Mouse (Mus musculus) intestine, embryonic 15.5 days (tissue): ENCODE data around the gene Itprip. TPM values are rescaled to one million over a fixed set of nuclear protein-coding genes. Genes with fewer than 3 reads are reported as not detected.
"Not testable (repeated sequence)": the region's sequence is repeated elsewhere in the genome, so short reads cannot be mapped to it uniquely, and the experiment has no call there.

Experiments used
- ATAC-seq: fragments of 200-750 bp; cut with Nextera tagmentation; 2 replicates; pipeline ENCODE4 v1.8.0; 2017; ENCODE audit warnings: moderate TSS enrichment, moderate library complexity
- H3K27ac ChIP-seq: fragments of 300-500 bp; sonication (generic); 2 replicates; pipeline ENCODE4 v1.5.1; 2015; ENCODE audit warnings: mild to moderate bottlenecking, inconsistent platforms
- H3K27me3 ChIP-seq: fragments of 300-500 bp; sonication (generic); replicated peaks from 2 replicates; pipeline ENCODE4 v1.6.1; 2015; ENCODE audit warnings: inconsistent platforms
- H3K36me3 ChIP-seq: fragments of 300-500 bp; sonication (generic); 2 replicates; pipeline ENCODE4 v1.6.1; 2015; ENCODE audit warnings: inconsistent platforms
- H3K4me1 ChIP-seq: fragments of 300-500 bp; sonication (generic); replicated peaks from 2 replicates; pipeline ENCODE4 v1.6.1; 2015; ENCODE audit warnings: inconsistent platforms
- H3K4me2 ChIP-seq: fragments of 300-500 bp; sonication (generic); replicated peaks from 2 replicates; pipeline ENCODE4 v1.6.1; 2015; ENCODE audit warnings: mild to moderate bottlenecking, inconsistent platforms
- H3K4me3 ChIP-seq: fragments of 300-500 bp; sonication (generic); replicated peaks from 2 replicates; pipeline ENCODE4 v1.5.1; 2015; ENCODE audit warnings: inconsistent platforms
- H3K9ac ChIP-seq: fragments of 300-500 bp; sonication (generic); 2 replicates; pipeline ENCODE4 v1.6.1; 2015; ENCODE audit warnings: inconsistent platforms
- H3K9me3 ChIP-seq: fragments of 300-500 bp; sonication (generic); 2 replicates; pipeline ENCODE4 v1.6.1; 2016; ENCODE audit warnings: inconsistent platforms
- WGBS: fragments of 180-500 bp; shearing (Covaris S2); methylation state at CpG from one replicate; pipeline ENCODE4 v1.1.7; 2015; 5-methylcytosine and 5-hydroxymethylcytosine counted together
- polyA plus RNA-seq: library from polyadenylated mRNA; unstranded; fragments of >200 nt; fragmentation: Nextera tagmentation; extraction: Ambion mirVana; gene quantifications from 2 replicates; pipeline ENCODE4 v1.2.1, GENCODE M21; 2015

Gene Itprip
- polyA plus RNA-seq, 1 experiment from 2014 or later, result 9.8 TPM

DNA sequence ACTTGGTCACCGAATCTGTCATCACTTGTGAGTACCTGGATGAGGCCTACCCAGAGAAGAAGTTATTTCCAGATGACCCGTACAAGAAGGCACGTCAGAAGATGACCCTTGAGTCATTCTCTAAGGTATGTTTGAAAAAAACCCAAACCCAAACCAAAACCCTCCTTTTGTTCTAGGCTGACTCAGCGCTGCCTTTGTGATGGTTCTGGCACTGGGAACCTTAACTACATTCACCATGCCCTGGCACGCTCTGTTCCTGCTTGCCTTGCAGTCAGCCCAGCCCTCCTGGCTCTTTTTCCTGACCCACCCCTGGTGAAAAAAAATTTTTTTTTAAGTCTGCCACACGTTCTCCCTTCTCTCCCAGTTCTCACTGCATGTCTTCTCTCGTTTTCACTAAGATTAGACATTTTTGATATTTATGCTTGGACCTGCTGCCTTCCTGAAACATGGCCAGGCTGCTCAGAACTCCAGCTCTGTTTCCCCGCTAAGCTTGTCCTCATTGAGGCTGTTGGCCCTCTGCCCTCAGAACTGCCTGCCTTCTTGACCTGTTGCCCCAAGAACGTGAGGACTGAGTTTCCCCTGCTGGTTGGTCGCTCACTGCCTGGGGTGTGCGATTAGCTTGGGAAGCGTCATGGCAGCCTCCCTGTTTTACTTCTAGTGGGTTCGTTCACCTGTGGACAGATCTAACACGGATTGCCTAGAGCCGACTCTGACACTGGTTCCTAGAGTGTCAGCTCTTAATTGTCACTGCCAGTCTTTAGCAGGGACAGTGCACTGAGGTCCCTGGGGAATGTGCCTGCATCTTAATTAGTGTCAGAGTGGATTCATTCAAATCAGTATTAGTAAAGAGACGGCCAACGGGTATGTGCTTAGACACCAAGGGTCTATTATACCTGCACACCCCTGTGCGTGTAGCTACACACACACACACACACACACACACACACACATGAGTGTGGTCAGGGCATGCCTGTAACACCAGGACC is 60.8 kb downstream of the Itprip start:
- no peak for ATAC-seq
- H3K9ac ChIP-seq, result no peak overlapping the region
- H3K9me3 ChIP-seq, result no peaks in the 10 kb centered on the region
- 81% methylated on average over 18 of the region's 18 CpGs for WGBS
- H3K4me2 ChIP-seq, result no peak overlapping the region
- H3K27me3 ChIP-seq, result no peaks in the 10 kb centered on the region
- peaks cover 9% of the 10 kb centered on the region; the same call in 1 of the 2 replicates for H3K4me1 ChIP-seq
- no peak overlapping the region for H3K4me3 ChIP-seq
- no peak overlapping the region for H3K27ac ChIP-seq
- no peaks in the 10 kb centered on the region for H3K36me3 ChIP-seq

DNA sequence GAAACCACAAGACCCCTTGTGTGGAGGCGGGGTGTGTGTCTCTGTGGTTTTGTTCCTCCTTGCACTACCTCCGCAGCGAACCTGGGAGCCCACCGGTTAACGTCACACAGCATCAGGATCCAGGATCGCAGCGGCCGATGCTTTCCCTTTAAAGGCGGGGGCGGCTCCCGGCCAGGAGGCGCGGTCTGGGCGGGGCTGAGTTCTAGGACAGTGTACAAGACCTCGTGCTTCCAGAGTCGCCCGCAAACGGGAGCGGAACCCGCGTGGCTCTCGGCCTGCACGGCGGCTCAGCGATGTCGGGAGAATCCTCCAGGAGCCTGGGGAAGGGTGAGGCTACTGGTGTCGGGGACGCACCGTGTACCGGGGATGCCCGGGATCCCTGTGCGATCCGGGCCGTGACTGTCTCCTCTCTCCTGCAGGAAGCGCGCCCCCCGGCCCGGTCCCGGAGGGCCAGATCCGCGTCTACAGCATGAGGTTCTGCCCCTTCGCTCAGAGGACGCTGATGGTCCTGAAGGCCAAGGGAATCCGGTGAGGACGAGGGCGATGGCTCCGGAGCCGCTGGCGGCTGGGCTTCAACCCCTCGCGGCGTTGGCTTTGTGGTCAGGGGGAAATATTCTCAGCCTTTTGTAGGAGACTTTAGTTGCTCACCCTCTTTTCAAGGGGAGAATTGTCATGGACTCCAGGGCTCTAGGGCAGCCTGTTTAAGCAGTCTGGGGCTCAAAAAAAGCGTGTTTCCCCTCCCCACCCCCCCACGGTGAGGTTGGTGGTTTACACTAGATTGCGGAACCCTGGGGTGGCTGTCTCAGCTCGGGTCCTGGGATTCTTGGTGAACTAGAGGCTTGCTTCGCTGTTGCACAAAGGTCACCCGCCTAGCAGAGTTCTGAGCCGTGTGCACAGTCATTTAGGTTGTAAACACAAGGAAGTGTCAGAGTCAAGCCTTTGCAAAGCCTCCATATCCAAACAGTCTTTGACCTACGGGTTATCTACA is 64.0 kb downstream of the Itprip start, which contains the start of gene Gsto1:
Gene Gsto1 (plus strand): TSS at position 175 of the 988 bp plus-strand sequence.
- H3K9me3 ChIP-seq, result no peaks in the 10 kb centered on the region
- no peaks in the 10 kb centered on the region for H3K36me3 ChIP-seq
- peaks cover 9% of the 10 kb centered on the region; the same call in 1 of the 2 replicates for H3K4me1 ChIP-seq
- H3K27me3 ChIP-seq, result no peaks in the 10 kb centered on the region
- H3K9ac ChIP-seq, result peak within 1 kb of the TSS; percentile 77
- peak within 1 kb of the TSS; percentile 70 for H3K4me3 ChIP-seq
- peak; percentile 96 for ATAC-seq
- peak within 1 kb of the TSS; percentile 94 for H3K4me2 ChIP-seq
- under 1% methylated on average over 60 of the region's 60 CpGs for WGBS
- peak within 1 kb of the TSS; percentile 86 for H3K27ac ChIP-seq

DNA sequence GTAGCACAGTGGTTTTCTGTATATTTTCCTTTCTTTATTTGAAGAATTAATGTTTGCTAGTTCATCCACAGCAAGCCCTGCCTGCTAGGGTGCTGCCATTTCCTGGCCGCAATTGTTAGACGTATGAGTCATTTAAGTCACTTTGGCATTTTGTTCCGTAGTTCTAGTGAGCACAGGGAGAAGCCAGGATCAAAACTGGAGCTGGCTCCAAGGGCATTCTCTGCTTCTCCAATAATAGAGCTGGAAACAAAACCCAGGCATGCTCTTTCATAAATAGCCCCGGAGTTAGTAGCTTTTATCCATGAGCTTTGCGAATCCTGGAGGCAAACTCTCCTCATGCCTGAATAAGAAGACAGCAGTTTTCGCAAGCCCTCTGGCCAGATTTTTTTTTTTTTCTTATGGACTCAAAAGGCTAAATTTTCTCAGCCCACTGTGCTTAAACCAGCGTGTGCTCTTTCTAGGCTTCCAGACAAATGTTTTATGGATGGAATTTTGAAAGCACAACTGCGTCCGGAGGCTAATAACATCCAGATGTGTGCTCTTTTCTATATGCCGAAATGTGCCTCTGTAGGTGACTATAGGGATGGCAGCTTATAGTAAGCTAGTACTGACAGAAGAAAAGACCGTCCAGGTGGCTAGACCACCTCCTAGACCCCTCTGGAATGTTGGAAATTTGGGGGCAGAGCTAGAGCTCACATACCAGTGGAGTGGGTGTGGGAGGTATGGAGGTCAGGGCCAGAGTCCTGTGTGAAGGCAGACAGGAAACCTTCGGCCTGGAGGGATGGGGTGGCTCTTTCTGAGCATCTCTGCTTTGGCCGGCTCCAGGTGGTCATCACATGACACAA is 64.9 kb downstream of the Itprip start:
- Histone ChIP-seq H3K9ac (peak overlapping the region; percentile 77), H3K4me1 (peaks cover 9% of the 10 kb centered on the region; the same call in 1 of the 2 replicates), H3K36me3 (no peaks in the 10 kb centered on the region), H3K4me3 (peak overlapping the region; percentile 70), H3K9me3 (no peaks in the 10 kb centered on the region), H3K4me2 (peak overlapping the region; percentile 94), H3K27me3 (no peaks in the 10 kb centered on the region), H3K27ac (no peak overlapping the region)
- 16% methylated on average over 13 of the region's 13 CpGs for WGBS
- ATAC-seq, result peak; percentile 78

DNA sequence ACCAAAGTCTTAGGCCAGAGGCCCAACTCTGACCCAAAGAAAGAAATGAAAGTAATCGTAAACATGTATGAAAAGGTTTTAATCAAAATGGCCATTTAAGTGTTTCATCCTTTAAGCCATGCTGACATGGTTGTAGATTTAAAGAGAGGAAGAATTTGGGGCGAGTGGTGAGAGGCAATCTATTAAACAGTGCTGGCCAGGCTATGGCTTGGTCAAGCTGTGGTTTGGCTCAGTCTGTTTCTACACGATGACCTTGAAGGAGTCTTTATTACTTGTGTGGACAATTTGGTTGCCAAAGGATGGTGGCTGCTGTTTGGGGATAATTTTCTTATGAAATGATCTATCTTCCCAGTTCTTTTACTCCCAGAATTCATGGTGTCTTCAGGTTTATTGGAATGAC is 66.0 kb downstream of the Itprip start:
- H3K9me3 ChIP-seq, result no peaks in the 10 kb centered on the region
- 84% methylated on average over 3 of the region's 3 CpGs for WGBS
- no peak overlapping the region for H3K27ac ChIP-seq
- no peaks in the 10 kb centered on the region for H3K27me3 ChIP-seq
- H3K4me2 ChIP-seq, result no peak overlapping the region
- no peak overlapping the region for H3K9ac ChIP-seq
- no peak for ATAC-seq
- H3K4me1 ChIP-seq, result peaks cover 9% of the 10 kb centered on the region; the same call in 1 of the 2 replicates
- H3K4me3 ChIP-seq, result no peak overlapping the region
- H3K36me3 ChIP-seq, result no peaks in the 10 kb centered on the region

DNA sequence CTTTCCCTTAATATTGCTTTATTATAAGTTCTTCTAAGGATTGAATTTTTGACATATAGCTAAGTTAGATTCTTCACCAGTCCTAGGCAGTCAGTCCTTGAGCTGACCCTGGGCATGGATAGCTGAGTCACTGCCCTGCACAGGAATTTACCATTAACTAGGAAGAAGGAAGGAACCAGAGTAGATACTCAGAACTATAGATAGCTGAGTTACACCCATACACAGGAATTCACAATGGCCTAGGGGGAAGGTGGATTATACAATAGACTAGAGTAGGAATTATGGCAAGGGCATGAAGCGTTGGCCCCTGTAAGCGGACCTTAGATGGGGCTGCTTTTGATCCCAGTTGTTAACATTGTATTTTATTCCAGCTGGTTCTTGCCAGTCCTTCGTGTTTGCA is 67.0 kb downstream of the Itprip start:
- 80% methylated on average over 3 of the region's 3 CpGs for WGBS

DNA sequence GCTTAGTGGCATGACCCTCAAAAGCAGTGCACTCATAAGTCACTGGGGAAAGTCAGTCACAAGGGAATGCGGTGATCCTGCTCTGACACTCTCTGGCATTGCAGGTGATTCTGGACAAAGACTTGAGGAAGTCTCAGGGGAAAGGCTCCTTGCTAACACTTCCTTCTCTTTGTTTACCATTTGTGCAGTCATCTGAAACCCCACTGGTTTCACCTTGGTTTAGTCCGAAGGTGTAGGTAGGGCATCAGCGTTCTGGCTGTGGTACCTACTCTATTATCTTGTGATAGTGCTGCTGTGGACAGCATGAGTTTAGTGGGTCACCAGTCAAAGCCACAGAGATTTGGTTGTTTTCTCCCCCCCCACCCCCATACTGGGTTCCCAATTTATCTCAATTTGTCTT is 69.4 kb downstream of the Itprip start:
- H3K9ac ChIP-seq, result no peak overlapping the region
- H3K27ac ChIP-seq, result no peak overlapping the region
- no peak overlapping the region for H3K4me2 ChIP-seq
- H3K27me3 ChIP-seq, result no peaks in the 10 kb centered on the region
- WGBS, result 89% methylated on average over 3 of the region's 3 CpGs
- no peaks in the 10 kb centered on the region for H3K36me3 ChIP-seq
- H3K4me3 ChIP-seq, result no peak overlapping the region
- no peak for ATAC-seq
- H3K4me1 ChIP-seq, result peaks cover 9% of the 10 kb centered on the region; the same call in 1 of the 2 replicates
- H3K9me3 ChIP-seq, result no peaks in the 10 kb centered on the region

More for the DNA sequence above, 67.0 kb downstream of the Itprip start:
- not testable (repeated sequence) for H3K4me2 ChIP-seq, H3K9me3 ChIP-seq, H3K9ac ChIP-seq, H3K4me3 ChIP-seq, ATAC-seq, H3K36me3 ChIP-seq, H3K27ac ChIP-seq, H3K4me1 ChIP-seq, H3K27me3 ChIP-seq

Other genes starting within 250 kb of the Itprip start
- gene Col17a1, start 227.2 kb downstream of the Itprip start, polyA plus RNA-seq, result 0.58 and 0.78 TPM in 2 replicates
- 209 and 240 TPM in 2 replicates for gene Sfr1, start 187.6 kb downstream of the Itprip start, polyA plus RNA-seq
- gene Gsto1, start 64.3 kb downstream of the Itprip start, polyA plus RNA-seq, result 468 and 476 TPM in 2 replicates
- gene Gsto2, start 53.8 kb downstream of the Itprip start, polyA plus RNA-seq, result 0.68 and 0.97 TPM in 2 replicates
- 0.11 and 0.28 TPM in 2 replicates for gene Cfap43, start within 50 bp of the Itprip start, polyA plus RNA-seq
- not detected in 2 replicates for gene Cfap58, start 18.4 kb upstream of the Itprip start, polyA plus RNA-seq